24 mouse cellular contexts compared by ENCODE assay signal in the genomic region with DNA sequence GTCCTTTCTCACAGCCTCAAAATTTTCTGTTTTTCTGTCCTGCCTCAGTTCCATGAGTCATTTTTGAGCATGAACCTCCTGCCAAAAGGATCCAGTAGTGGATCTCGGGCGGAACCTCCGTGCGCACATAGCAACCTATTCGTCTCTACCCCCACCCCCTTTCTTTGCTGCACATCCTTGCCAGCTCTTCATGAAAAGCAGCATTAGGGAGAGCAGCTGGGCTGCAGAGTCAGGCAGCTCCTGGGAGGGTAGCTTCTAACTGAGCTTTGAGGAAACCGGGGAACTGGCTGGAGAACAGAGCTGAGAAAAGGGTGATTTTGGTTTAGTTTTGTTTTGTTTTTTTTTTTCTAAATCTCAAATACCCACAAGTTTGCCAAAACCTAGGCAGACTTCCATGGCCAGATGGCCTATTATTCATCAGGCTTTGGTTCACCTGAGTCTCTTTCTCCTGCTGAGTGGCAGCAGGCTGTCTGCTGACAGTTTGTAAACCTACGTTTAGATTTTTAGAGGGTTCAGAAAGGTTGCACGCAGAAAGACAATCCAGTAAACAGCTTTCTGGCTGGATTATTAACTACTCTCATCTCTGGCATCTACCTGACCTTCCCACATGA.
DNase-seq lines count a peak whose midpoint lies in the region; ATAC-seq and TF ChIP-seq lines count a peak whose summit lies in the region.
"Had no signal": no experiment of that assay in that cellular context is flagged by ENCODE, and none has a peak within 500 bp of the region (broad histone marks: within the 10 kb centered on the region; RNA-seq: fewer than 3 reads in every experiment).

No protein-coding gene starts in this region.

- H3K9ac ChIP-seq in embryonic facial prominence, embryonic 14.5 days (ENCODE audit: low read depth, low read length) = no peak overlapping the region
- H3K9ac ChIP-seq in liver, embryonic 12.5 days = no peak overlapping the region
- H3K9ac ChIP-seq: forebrain, postnatal 0 days; hindbrain, embryonic 15.5 days; liver, postnatal 0 days; neural tube, embryonic 13.5 days had no signal

- H3K4me2 ChIP-seq in embryonic facial prominence, embryonic 14.5 days (ENCODE audit: low read depth, low read length) = no peak overlapping the region
- H3K4me2 ChIP-seq in liver, embryonic 12.5 days = no peak overlapping the region
- H3K4me2 ChIP-seq: hindbrain, embryonic 15.5 days; neural tube, embryonic 13.5 days had no signal

- no peak for TF ChIP-seq POLR2A in thymus, adult 2 months (IDR thresholded peaks at IDR 0.05; ENCODE audit: control insufficient read depth, extremely low read depth, insufficient read depth, low read length, poor library complexity)

- peak; percentile 4 for DNase-seq in embryonic facial prominence, embryonic 14.5 days (ENCODE audit: low spot score)
- no peak for DNase-seq in embryonic facial prominence, embryonic 10.5 days (ENCODE audit: low spot score)
- DNase-seq in NIH3T3 (ENCODE audit: low read depth) = peak; percentile 45
- peak; percentile 27 for DNase-seq in cerebellum, adult 8-10 months
- peak; percentile 41 to 47 for DNase-seq in cerebellum, postnatal 36 days
- no peak for DNase-seq in spleen, adult 12 weeks (ENCODE audit: low spot score)
- DNase-seq in thymus, adult 2 months = no peak
- DNase-seq: forebrain, postnatal 0 days; heart, postnatal 4 days; kidney, adult 9 months; kidney, postnatal 14 days; layer of hippocampus, postnatal 36 days; liver, postnatal 0 days; retina, postnatal 1 day had no signal

- no peaks in the 10 kb centered on the region for H3K4me1 ChIP-seq in embryonic facial prominence, embryonic 14.5 days (ENCODE audit: control insufficient read depth, insufficient read depth, low read length)
- no peaks in the 10 kb centered on the region for H3K4me1 ChIP-seq in embryonic facial prominence, embryonic 10.5 days
- H3K4me1 ChIP-seq in liver, embryonic 12.5 days = no peaks in the 10 kb centered on the region
- no peaks in the 10 kb centered on the region for H3K4me1 ChIP-seq in thymus, adult 2 months (replicated peaks; ENCODE audit: control insufficient read depth, insufficient read depth, low read length)
- H3K4me1 ChIP-seq: hindbrain, embryonic 15.5 days; neural tube, embryonic 13.5 days had no signal

- no peak overlapping the region for H3K27ac ChIP-seq in embryonic facial prominence, embryonic 14.5 days (replicated peaks; ENCODE audit: low read depth, low read length)
- H3K27ac ChIP-seq in embryonic facial prominence, embryonic 10.5 days (replicated peaks) = no peak overlapping the region
- H3K27ac ChIP-seq in liver, embryonic 12.5 days = no peak overlapping the region
- H3K27ac ChIP-seq in thymus, adult 2 months (ENCODE audit: control insufficient read depth, insufficient read depth, low read length) = no peak overlapping the region
- H3K27ac ChIP-seq: hindbrain, embryonic 15.5 days; layer of hippocampus, adult 2 months; macrophage; neural tube, embryonic 13.5 days; stomach, postnatal 0 days had no signal

- no peaks in the 10 kb centered on the region for H3K9me3 ChIP-seq in embryonic facial prominence, embryonic 14.5 days (ENCODE audit: control insufficient read depth, low read length)
- no peaks in the 10 kb centered on the region for H3K9me3 ChIP-seq in embryonic facial prominence, embryonic 10.5 days
- H3K9me3 ChIP-seq in liver, embryonic 12.5 days (replicated peaks) = no peaks in the 10 kb centered on the region
- H3K9me3 ChIP-seq: hindbrain, embryonic 15.5 days; neural tube, embryonic 13.5 days had no signal

- no peaks in the 10 kb centered on the region for H3K36me3 ChIP-seq in embryonic facial prominence, embryonic 14.5 days (ENCODE audit: control insufficient read depth, insufficient read depth, low read length)
- H3K36me3 ChIP-seq in embryonic facial prominence, embryonic 10.5 days (replicated peaks) = no peaks in the 10 kb centered on the region
- no peaks in the 10 kb centered on the region for H3K36me3 ChIP-seq in liver, embryonic 12.5 days
- H3K36me3 ChIP-seq in thymus, adult 2 months (ENCODE audit: control insufficient read depth, insufficient read depth, low read length) = no peaks in the 10 kb centered on the region
- H3K36me3 ChIP-seq: hindbrain, embryonic 15.5 days; neural tube, embryonic 13.5 days had no signal

- 86% methylated on average over 8 of the region's 8 CpGs for WGBS in embryonic facial prominence, embryonic 14.5 days
- 87% methylated on average over 8 of the region's 8 CpGs for WGBS in embryonic facial prominence, embryonic 10.5 days
- 82% methylated on average over 8 of the region's 8 CpGs for WGBS in liver, embryonic 12.5 days (ENCODE audit: insufficient replicate concordance)
- WGBS in thymus, adult 2 months = 98% methylated on average over 8 of the region's 8 CpGs

- no peak for TF ChIP-seq CTCF in thymus, adult 2 months (IDR thresholded peaks at IDR 0.05; ENCODE audit: borderline replicate concordance, control insufficient read depth, extremely low read depth, insufficient read depth, low read length, poor library complexity)

- no peak for ATAC-seq in embryonic facial prominence, embryonic 14.5 days (ENCODE audit: low read depth)
- ATAC-seq in liver, embryonic 12.5 days = no peak
- ATAC-seq: CD4-positive, CD25-positive, alpha-beta regulatory T cell, adult 4 months; forebrain, postnatal 0 days; liver, postnatal 0 days; lung, postnatal 0 days; midbrain, embryonic 16.5 days had no signal

- no peak overlapping the region for H3K4me3 ChIP-seq in embryonic facial prominence, embryonic 14.5 days (ENCODE audit: low read depth, low read length)
- no peak overlapping the region for H3K4me3 ChIP-seq in embryonic facial prominence, embryonic 10.5 days
- H3K4me3 ChIP-seq in liver, embryonic 12.5 days = no peak overlapping the region
- H3K4me3 ChIP-seq in thymus, adult 2 months (ENCODE audit: control insufficient read depth, insufficient read depth, low read length) = no peak overlapping the region
- H3K4me3 ChIP-seq: hindbrain, embryonic 15.5 days; layer of hippocampus, adult 2 months; myocyte; neural tube, embryonic 13.5 days had no signal

- peaks cover 2% of the 10 kb centered on the region; the same call in 1 of the 2 replicates for H3K27me3 ChIP-seq in embryonic facial prominence, embryonic 14.5 days (replicated peaks; ENCODE audit: control insufficient read depth, insufficient read depth, low read length)
- H3K27me3 ChIP-seq in embryonic facial prominence, embryonic 10.5 days (replicated peaks; ENCODE audit: low read depth, poor library complexity, severe bottlenecking) = peaks cover 81% of the 10 kb centered on the region
- H3K27me3 ChIP-seq in liver, embryonic 12.5 days (replicated peaks) = no peaks in the 10 kb centered on the region
- H3K27me3 ChIP-seq in thymus, adult 2 months (ENCODE audit: control insufficient read depth, insufficient read depth, low read length) = no peaks in the 10 kb centered on the region
- H3K27me3 ChIP-seq: hindbrain, embryonic 15.5 days had no signal

Comparison
In these comparisons a context has a peak if more than half of its experiments do, and no peak if none do; other contexts are left out.
1. DNase-seq: peak in embryonic facial prominence, embryonic 14.5 days (single experiment), NIH3T3 (single experiment), cerebellum, adult 8-10 months (single experiment) and cerebellum, postnatal 36 days (2 of 2); none in embryonic facial prominence, embryonic 10.5 days (single experiment), spleen, adult 12 weeks (single experiment) and thymus, adult 2 months (single experiment).